Mouse (Mus musculus) heart, adult 18-20 months (tissue): ENCODE results near the gene Pbx4. TPM values are rescaled to one million over a fixed set of nuclear protein-coding genes. Genes with fewer than 3 reads are reported as not detected.

Experiments
- DNase-seq, 2 experiments: peaks; one replicate each; pipeline ENCODE4 v3.0.0; 2021 to 2022; ENCODE audit warnings: mixed read lengths in 1 of 2
- total RNA-seq, 2 experiments: library from RNA; stranded (reverse); gene quantifications; 2 replicates each; pipeline ENCODE4 v1.2.3; 2021

Gene Pbx4
- total RNA-seq, 2 experiments from 2014 or later: not detected

DNA sequence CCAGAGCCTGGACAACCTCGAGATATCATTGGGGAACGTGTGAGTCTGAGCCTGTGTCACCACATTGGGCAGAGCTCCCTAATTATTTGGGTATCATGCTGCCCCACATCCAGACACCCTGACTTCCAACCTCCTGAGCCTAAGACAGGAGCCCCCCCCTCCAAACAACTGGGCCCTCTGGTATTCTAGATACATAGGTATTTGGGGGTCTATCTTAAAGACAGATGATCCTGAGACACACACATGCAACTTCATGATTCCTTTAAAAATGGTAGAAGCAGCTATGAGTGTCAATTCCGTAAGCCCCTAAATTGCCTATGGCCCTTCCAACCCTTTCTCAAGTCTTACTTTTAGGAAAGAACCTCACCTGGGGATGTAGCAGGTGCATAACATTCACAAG lies 22.5 kb upstream of the Pbx4 start:
- no peak for DNase-seq

- DNase-seq: no peak
These were observed 17.4 kb upstream of the Pbx4 start for GRCm38 (mm10) chr8:69814881-69815280.

DNA sequence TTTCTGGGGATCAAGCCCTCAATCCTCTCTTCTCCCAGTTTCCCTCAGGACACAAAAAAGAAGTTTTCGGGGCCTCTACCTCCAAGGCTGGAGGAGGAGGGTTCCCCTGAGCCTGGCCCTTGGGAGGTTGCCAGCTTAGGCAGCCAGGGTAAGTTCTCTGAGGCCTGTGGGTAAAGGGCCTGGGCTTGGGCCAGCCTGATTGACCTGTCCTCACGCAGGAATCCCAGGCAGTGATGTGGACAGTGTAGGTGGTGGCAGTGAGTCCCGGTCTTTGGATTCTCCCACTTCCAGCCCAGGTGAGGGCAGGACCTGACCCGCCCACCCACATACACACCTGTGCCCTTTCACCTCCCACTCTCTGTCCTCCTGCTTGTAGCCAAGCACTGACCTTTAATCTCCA lies 16.9 kb upstream of the Pbx4 start:
- DNase-seq: no peak

DNA sequence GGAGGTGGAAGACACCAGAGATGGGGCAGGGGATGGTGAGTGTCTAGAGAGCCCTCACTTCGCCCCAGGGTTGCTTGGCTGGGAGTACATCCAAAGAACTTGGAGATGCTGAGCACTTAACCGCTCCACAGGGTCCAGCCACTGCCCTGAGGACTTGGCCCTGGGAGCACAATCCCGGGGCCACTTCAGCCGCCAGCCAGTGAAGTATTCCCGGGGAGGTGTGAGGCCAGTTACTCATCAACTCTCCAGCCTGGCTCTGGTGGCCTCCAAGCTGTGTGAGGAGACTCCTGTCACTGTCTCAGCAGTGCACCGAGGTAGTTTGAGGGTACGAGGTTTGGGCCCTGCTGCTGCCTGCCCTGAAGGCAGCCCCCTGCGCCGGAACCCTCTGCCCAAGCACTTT lies 11.8 kb upstream of the Pbx4 start:
- no peak for DNase-seq

GRCm38 (mm10) chr8:69821971-69822385 lies 10.3 kb upstream of the Pbx4 start:
- no peak for DNase-seq

DNA sequence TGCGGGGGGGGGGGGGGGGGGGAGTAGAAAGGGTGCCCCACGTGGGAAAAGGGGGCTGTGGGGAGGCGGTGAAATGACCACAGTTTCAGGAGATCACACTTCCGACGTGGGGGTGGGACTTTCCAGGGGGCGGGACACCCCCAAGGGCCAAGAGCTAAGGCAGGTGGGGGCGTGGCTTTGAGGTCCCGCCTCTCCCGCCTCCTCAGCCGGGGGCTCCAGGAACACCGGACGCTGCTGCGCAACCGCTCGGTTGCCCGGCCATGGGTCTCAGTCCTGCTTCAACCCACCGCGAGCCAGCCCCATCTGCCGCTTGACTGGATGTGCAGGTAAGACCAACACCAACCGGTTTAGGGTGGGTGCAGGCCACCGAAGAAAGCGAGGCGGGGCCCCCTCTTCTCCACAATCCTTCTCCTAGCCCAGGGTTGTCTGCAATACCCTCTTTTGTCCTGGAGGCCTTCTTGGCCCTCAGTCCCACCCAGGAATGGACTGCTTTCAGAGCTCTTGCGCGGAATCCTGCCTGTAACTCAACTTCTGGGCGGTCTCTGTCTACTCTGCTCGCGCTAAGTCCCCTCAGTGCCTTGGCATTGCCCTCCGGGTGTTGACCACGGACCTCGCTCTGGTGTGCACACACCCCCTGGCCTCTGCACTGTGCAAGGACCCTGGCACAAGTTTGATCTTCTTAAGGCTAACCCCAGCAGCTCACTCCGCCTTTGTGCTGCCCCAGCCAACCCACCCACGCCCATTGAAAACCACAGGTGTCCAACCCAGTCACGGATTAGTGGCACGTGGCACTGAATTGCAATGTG lies 9.7 kb upstream of the Pbx4 start, which contains the start of gene Lpar2:
Gene Lpar2, plus strand, starts transcription at position 44 of the 806 bp plus-strand sequence.
- peak in 1 of 2 experiments; percentile 32 for DNase-seq

DNA sequence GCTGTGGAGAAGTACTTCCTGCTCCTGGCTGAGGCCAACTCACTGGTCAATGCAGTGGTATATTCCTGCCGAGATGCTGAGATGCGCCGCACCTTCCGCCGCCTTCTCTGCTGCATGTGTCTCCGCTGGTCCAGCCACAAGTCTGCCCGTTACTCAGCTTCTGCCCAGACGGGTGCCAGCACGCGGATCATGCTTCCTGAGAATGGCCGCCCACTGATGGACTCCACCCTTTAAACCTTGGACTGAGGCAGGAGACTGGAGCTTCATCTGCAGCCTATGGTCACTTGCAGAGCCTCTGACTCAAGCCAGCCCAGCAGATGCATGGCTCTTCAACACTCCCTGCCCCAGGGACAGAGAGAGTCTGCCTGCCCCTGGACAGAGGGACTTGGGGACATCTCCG lies 5.9 kb upstream of the Pbx4 start:
- no peak for DNase-seq

- no peak for DNase-seq
These were observed 4.9 kb downstream of the Pbx4 start for GRCm38 (mm10) chr8:69837057-69837682.

- DNase-seq: no peak
These were observed 15.1 kb downstream of the Pbx4 start for GRCm38 (mm10) chr8:69847167-69848065.

DNA sequence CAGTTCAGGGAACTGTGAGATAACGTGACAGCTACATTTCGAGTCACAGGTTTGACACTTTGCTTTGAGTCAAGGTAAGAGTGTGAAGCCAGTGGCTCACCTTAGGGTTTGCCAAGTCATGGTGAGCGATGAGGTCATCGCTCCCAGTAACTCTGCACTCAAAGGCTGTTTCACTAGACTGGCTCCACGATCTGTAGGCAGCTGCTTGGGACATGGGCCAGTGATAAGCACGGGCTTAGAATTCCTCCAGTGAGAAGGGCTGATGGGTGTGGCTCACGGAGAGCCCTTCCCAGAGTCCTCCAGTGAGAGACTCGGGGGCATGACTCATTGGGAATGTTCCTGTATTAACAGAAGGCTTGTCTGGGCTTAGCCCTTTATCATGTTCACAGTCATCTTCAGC lies 16.7 kb downstream of the Pbx4 start:
- DNase-seq: peak; percentile 45 to 75

DNA sequence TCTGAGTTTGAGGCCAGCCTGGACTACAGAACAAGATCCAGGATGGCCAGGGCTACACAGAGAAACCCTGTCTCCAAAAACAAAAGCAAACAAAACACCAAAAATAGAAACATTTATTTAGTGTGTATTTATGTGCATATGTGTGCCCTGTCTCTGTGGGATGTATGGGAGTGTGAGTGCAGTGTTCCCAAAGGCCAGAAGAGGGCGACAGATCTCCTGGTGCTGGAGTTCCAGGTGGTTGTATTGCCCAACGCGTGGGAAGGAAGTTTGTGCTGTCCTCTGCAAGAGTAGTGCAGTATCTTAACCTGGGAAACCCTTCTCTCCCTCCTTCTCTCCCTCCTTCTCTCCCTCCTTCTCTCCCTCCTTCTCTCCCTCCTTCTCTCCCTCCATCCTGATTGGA lies 17.6 kb downstream of the Pbx4 start:
- DNase-seq: no peak

DNA sequence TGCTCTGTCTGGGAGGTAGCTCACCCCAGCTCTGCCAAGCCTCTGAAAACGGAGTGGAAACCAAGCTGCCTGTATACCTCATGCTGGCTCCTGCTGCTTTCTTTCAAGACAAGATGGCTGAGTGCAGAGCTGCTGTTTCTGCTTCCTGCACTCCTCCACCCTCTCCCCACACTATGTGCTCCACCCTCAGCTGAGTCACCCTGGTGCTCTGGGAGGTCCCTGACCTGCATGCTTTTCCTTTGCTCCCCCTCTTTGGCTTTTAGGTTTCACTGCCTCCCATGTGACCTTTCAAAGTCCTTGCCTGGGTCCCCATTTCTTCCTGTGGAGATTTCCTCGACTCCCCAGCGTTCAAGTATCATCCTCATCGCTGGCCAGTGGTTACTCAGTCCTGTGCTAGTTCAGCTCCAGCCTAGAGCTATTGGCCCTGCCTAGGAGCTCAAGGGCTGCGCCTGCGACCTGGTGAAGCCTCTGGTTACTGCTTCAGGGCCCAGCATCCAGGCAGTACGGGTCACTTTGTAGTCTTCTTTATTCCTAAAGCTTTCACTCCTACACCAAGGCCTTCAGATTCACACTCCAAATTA lies 18.7 kb downstream of the Pbx4 start:
- DNase-seq: no peak

- no peak for DNase-seq
These were observed 21.6 kb downstream of the Pbx4 start for GRCm38 (mm10) chr8:69853869-69854268.

- DNase-seq: no peak
These were observed 28.5 kb downstream of the Pbx4 start for GRCm38 (mm10) chr8:69860807-69861206.

GRCm38 (mm10) chr8:69861251-69861650 lies 29.0 kb downstream of the Pbx4 start:
- no peak for DNase-seq

- peak in 1 of 2 experiments; percentile 31 for DNase-seq
These were observed 31.2 kb downstream of the Pbx4 start for GRCm38 (mm10) chr8:69863387-69864020.

GRCm38 (mm10) chr8:69864180-69864579 lies 31.9 kb downstream of the Pbx4 start:
- no peak for DNase-seq

DNA sequence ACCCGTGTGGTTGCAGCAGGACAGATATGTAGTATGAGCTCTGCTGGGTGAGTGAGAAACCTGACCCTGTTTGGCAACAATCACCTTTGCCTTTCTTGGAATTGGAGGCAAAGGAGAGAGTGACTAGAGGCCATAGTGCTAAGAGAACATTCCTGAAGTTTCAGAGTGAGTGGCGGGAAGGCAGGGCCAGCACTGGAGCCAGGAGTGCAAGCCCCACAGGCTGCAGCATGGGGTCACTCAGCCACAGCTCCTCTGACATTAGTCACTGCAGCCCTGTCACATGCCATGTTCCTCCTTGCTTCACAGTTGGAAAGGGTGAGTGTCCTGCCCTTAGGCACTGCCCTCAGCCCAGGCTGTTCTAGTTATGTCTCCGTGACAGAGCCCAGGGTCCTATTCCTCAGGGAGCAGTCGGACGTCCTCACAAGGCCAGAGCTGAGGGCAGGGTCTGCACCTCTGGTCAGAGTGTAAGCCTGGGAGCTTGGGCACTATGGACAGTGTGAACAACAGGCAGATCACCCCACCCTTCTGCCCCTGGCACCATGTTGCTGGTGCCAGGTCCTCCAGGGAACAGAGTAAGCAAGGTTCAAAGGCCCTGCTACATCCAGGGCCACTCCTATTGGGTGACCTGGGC lies 35.5 kb downstream of the Pbx4 start:
- DNase-seq: no peak

DNA sequence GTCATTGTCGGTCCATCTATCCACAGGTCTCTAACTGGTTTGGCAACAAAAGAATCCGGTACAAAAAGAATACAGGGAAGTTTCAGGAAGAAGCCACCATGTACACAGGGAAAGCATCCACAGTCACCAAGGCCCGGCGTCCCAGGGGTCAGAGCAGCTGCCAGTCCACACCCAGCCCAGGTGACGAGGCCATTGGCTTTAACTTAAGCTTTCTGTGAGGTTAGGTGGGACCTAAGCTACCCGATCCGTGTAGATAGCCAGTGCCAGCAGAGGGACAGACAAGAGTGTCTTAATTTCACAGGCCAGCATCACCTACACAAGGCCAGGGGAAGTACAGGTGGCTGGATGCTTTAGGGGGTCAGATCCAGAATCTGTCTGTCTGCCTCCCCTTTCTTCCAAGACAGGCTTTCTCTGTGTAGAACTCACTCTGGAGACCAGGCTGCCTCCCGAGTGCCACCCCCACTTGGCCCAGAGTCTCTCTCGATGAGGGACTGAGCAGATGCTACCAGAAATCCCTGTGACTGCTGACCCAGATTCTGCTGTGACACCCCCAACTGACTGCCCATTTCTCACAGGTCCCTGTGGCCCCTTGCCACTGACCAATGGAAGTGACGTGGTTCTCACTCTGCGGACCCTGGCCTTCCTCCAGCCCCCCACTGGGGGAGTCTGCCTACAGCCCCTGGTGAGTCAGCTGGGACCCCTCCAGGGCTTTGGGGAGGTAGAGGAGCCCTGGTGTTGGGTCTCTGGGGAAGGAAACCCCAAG lies 37.9 kb downstream of the Pbx4 start:
- DNase-seq: no peak

GRCm38 (mm10) chr8:69870907-69871306 lies 38.6 kb downstream of the Pbx4 start:
- DNase-seq: no peak
